ENCODE assay signal across 13 mouse cellular contexts in the genomic region with DNA sequence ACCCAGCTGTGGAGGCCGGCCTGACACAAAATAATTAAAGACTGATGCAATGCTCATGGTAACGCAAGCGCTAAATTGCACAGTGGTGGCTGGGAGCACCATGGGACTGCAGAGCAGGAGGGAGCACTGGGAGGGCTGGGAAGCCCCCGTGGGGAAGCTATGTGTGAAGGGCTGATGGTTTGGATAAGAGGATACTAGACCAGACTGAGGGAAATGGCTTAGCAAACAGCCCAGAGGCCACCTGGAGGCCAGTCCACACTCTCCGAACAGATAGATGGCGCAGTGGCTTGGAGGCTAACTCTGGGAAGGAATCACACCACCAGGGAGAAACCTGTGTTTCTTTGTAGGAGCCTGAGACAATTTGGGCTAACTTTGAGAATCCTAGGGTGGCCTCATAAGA.
A peak's percentile ranks its signal among the peaks of the same experiment; 100 is the strongest.
DNase-seq lines count a peak whose midpoint lies in the region; ATAC-seq and TF ChIP-seq lines count a peak whose summit lies in the region.
"Had no signal": no experiment of that assay in that cellular context is flagged by ENCODE, and none has a peak within 500 bp of the region (broad histone marks: within the 10 kb centered on the region; RNA-seq: fewer than 3 reads in every experiment).

No protein-coding gene starts in this region.

- H3K4me2 ChIP-seq in intestine, postnatal 0 days (replicated peaks; ENCODE audit: low read depth), result no peak overlapping the region
- H3K4me2 ChIP-seq: limb, embryonic 12.5 days; midbrain, embryonic 12.5 days had no signal

- H3K27ac ChIP-seq in layer of hippocampus, adult 2 months, result no peak overlapping the region
- H3K27ac ChIP-seq in intestine, postnatal 0 days (ENCODE audit: low read depth, low read length), result no peak overlapping the region
- H3K27ac ChIP-seq: limb, embryonic 12.5 days; midbrain, embryonic 12.5 days had no signal

- H3K9ac ChIP-seq in intestine, postnatal 0 days (ENCODE audit: low read depth, low read length), result no peak overlapping the region
- H3K9ac ChIP-seq: limb, embryonic 12.5 days; midbrain, embryonic 12.5 days had no signal

- peaks cover 36% of the 10 kb centered on the region for H3K79me2 ChIP-seq in C2C12 (ENCODE audit: control insufficient read depth, insufficient read depth)

- no peaks in the 10 kb centered on the region for H3K27me3 ChIP-seq in C2C12 (ENCODE audit: control insufficient read depth, insufficient read depth, insufficient read length)
- H3K27me3 ChIP-seq in intestine, postnatal 0 days (replicated peaks; ENCODE audit: control insufficient read depth, insufficient read depth, low read length), result no peaks in the 10 kb centered on the region
- H3K27me3 ChIP-seq: midbrain, embryonic 12.5 days had no signal

- no peak overlapping the region for H3K4me3 ChIP-seq in layer of hippocampus, adult 2 months
- no peak overlapping the region for H3K4me3 ChIP-seq in C2C12 (ENCODE audit: insufficient read depth, poor library complexity, severe bottlenecking)
- no peak overlapping the region for H3K4me3 ChIP-seq in intestine, postnatal 0 days (ENCODE audit: low read depth, low read length)
- H3K4me3 ChIP-seq: limb, embryonic 12.5 days; midbrain, embryonic 12.5 days had no signal

- H3K36me3 ChIP-seq in C2C12 (ENCODE audit: control insufficient read depth, insufficient read depth), result no peaks in the 10 kb centered on the region
- H3K36me3 ChIP-seq in intestine, postnatal 0 days (ENCODE audit: control insufficient read depth, insufficient read depth), result no peaks in the 10 kb centered on the region
- H3K36me3 ChIP-seq: limb, embryonic 12.5 days had no signal

- no peak for DNase-seq in layer of hippocampus, adult 2 months (ENCODE audit: low spot score in 2 of 2)
- no peak for DNase-seq in layer of hippocampus, adult 9-10 months (ENCODE audit: low spot score)
- DNase-seq in ES-CJ7 (ENCODE audit: low read depth, low spot score), result peak; percentile 53
- DNase-seq in ovary, adult 18-20 months (ENCODE audit: low spot score), result no peak
- DNase-seq in layer of hippocampus, adult 11-12 months (ENCODE audit: low spot score), result no peak
- DNase-seq: cerebellum, postnatal 36 days; heart, postnatal 36 days; kidney, postnatal 10 days had no signal

- no peaks in the 10 kb centered on the region for H3K9me3 ChIP-seq in intestine, postnatal 0 days (ENCODE audit: control insufficient read depth)
- H3K9me3 ChIP-seq: midbrain, embryonic 12.5 days had no signal

- no peak for ATAC-seq in intestine, postnatal 0 days
- ATAC-seq: forebrain, embryonic 14.5 days had no signal

- WGBS in intestine, postnatal 0 days, result 54% methylated on average over 6 of the region's 6 CpGs

- H3K4me1 ChIP-seq in intestine, postnatal 0 days (replicated peaks; ENCODE audit: control insufficient read depth, insufficient read depth, low read length), result peaks cover 7% of the 10 kb centered on the region

- H3K79me3 ChIP-seq in C2C12 (ENCODE audit: low read depth), result peaks cover 22% of the 10 kb centered on the region

- TF ChIP-seq CTCF in layer of hippocampus, adult 2 months (conservative IDR thresholded peaks at IDR 0.05), result peak; percentile 43
- peak; percentile 6 for TF ChIP-seq CTCF in C2C12 (IDR thresholded peaks at IDR 0.05; ENCODE audit: control insufficient read depth, insufficient read depth, insufficient read length)
- TF ChIP-seq CTCF in intestine, postnatal 0 days (IDR thresholded peaks at IDR 0.05; ENCODE audit: low read depth), result peak; percentile 65

- H3ac ChIP-seq in C2C12 (ENCODE audit: control insufficient read depth, insufficient read length, low read depth), result no peak overlapping the region

TF ChIP-seq in C2C12, 6 proteins besides CTCF, POLR2A, EP300 and RAD21:
- TF ChIP-seq MYOD1 (IDR thresholded peaks at IDR 0.05; ENCODE audit: control insufficient read depth, insufficient read length, low read depth) (no peak), USF1 (IDR thresholded peaks at IDR 0.05; ENCODE audit: low read depth) (no peak), FOSL1 (IDR thresholded peaks at IDR 0.05; ENCODE audit: insufficient read depth, low read length, poor library complexity, severe bottlenecking) (no peak), MYOG (IDR thresholded peaks at IDR 0.05; ENCODE audit: control insufficient read depth, extremely low read depth, insufficient read length) (no peak), MAX (IDR thresholded peaks at IDR 0.05) (no peak), CEBPB (IDR thresholded peaks at IDR 0.05; ENCODE audit: low read depth) (no peak)

Comparison
In these comparisons a context has a peak if more than half of its experiments do, and no peak if none do; other contexts are left out.
1. CTCF ChIP-seq: peak in every context shown above with its lines; median percentile 65 in intestine, postnatal 0 days; 43 in layer of hippocampus, adult 2 months; 6 in C2C12.